Mouse (Mus musculus) liver, postnatal 0 days (tissue): ENCODE measurements at regions not wholly inside any gene's neighbourhood (a gene's known extent, or its start where the extent isn't known, plus 50 kb on each side); places are given as distances from the start of the nearest gene placed in this dataset.

ENCODE experiments used
- CTCF ChIP-seq: sonication (generic); IDR thresholded peaks from 2 replicates; pipeline ENCODE4 v1.5.1; 2016; ENCODE audit warnings: antibody characterized with exemption, low read depth
- EP300 ChIP-seq: IDR thresholded peaks from 2 replicates; pipeline ENCODE4 v1.6.1; 2016; ENCODE audit warnings: antibody characterized with exemption, low read depth, mild to moderate bottlenecking

- no peak for TF ChIP-seq CTCF
- TF ChIP-seq EP300, result no peak
These were observed 232.2 kb upstream of the Smim15 start for GRCm38 (mm10) chr13:107812014-107812413.
